Mouse (Mus musculus) CH12.LX (cell line): ENCODE data around the gene Lrig1. TPM values are rescaled to one million over a fixed set of nuclear protein-coding genes. Genes with fewer than 3 reads are reported as not detected.

ENCODE experiments used
- DNase-seq: peaks from one replicate; pipeline ENCODE4 v3.0.0-alpha.2; 2013; ENCODE audit errors: extremely low read depth
- H3K27ac ChIP-seq: 2 replicates; pipeline ENCODE4 v1.5.1; 2012; ENCODE audit warnings: low read depth, mild to moderate bottlenecking, control low read depth, moderate library complexity; ENCODE audit not compliant: insufficient read depth
- H3K27me3 ChIP-seq: replicated peaks from 2 replicates; pipeline ENCODE3; 2012; ENCODE audit warnings: inconsistent platforms
- H3K36me3 ChIP-seq, 2 experiments: replicated peaks in 1 of 2; 2 replicates each; pipeline versions ENCODE3 to v1.6.1; 2012; ENCODE audit warnings: inconsistent platforms in 1 of 2, low read length in 1 of 2, mild to moderate bottlenecking in 1 of 2, mixed read lengths in 1 of 2, moderate library complexity in 1 of 2; ENCODE audit not compliant: control insufficient read depth in 1 of 2, insufficient read depth in 1 of 2
- H3K4me1 ChIP-seq, 2 experiments: 2 replicates each; pipeline ENCODE4 v1.6.1; 2012; ENCODE audit warnings: inconsistent platforms in 1 of 2, moderate library complexity in 1 of 2; ENCODE audit not compliant: insufficient read depth in 2 of 2, control insufficient read depth in 1 of 2
- H3K4me2 ChIP-seq: 2 replicates; pipeline ENCODE4 v1.6.1; 2012; ENCODE audit warnings: low read depth, mild to moderate bottlenecking, control low read depth; ENCODE audit not compliant: poor library complexity, insufficient read depth, severe bottlenecking
- H3K4me3 ChIP-seq, 3 experiments: fragments of 150-350 bp in 1 of 3; sonication (generic) in 1 of 3; replicated peaks in 1 of 3; 2 replicates each; pipeline versions ENCODE3 to v1.5.1; 2011 to 2012; ENCODE audit warnings: low read depth in 2 of 3, low read length in 2 of 3, mild to moderate bottlenecking in 2 of 3, moderate library complexity in 2 of 3, control low read depth in 1 of 3, improper control_type of control experiment in 1 of 3, inconsistent platforms in 1 of 3, mixed read lengths in 1 of 3; ENCODE audit not compliant: poor library complexity in 1 of 3
- H3K79me2 ChIP-seq: replicated peaks from 2 replicates; pipeline ENCODE4 v1.6.1; 2012; ENCODE audit warnings: mild to moderate bottlenecking, moderate library complexity; ENCODE audit not compliant: control insufficient read depth, poor library complexity, insufficient read depth, severe bottlenecking; ENCODE audit errors: extremely low read depth
- H3K9ac ChIP-seq: 2 replicates; pipeline ENCODE4 v1.6.1; 2012; ENCODE audit warnings: low read depth, mild to moderate bottlenecking, control low read depth, moderate library complexity; ENCODE audit not compliant: insufficient read depth
- H3K9me3 ChIP-seq: replicated peaks from 2 replicates; pipeline ENCODE3; 2012; ENCODE audit warnings: low read length, inconsistent platforms, mixed read lengths
- BHLHE40 ChIP-seq: IDR thresholded peaks from 2 replicates; pipeline ENCODE4 v1.6.1; 2011; ENCODE audit warnings: mild to moderate bottlenecking, low read depth, low read length, improper control_type of control experiment
- CTCF ChIP-seq, 2 experiments: IDR thresholded peaks in 1 of 2; conservative IDR thresholded peaks in 1 of 2; 2 replicates each; pipeline ENCODE4 v1.5.1; 2011 to 2012; ENCODE audit warnings: low read depth in 2 of 2, low read length in 2 of 2, improper control_type of control experiment in 1 of 2, inconsistent platforms in 1 of 2, mild to moderate bottlenecking in 1 of 2, moderate library complexity in 1 of 2
- EP300 ChIP-seq: IDR thresholded peaks from 2 replicates; pipeline ENCODE4 v1.6.1; 2011; ENCODE audit warnings: low read length, improper control_type of control experiment
- ETS1 ChIP-seq: conservative IDR thresholded peaks from 2 replicates; pipeline ENCODE4 v1.6.1; 2012; ENCODE audit warnings: low read depth, mild to moderate bottlenecking, inconsistent platforms, low read length, improper control_type of control experiment, moderate library complexity
- IRF4 ChIP-seq: IDR thresholded peaks from 2 replicates; pipeline ENCODE4 v1.6.1; 2014; ENCODE audit warnings: low read depth, mild to moderate bottlenecking, inconsistent platforms, low read length, improper control_type of control experiment
- JUND ChIP-seq: conservative IDR thresholded peaks from 2 replicates; pipeline ENCODE4 v1.6.1; 2011; ENCODE audit warnings: low read depth, low read length, improper control_type of control experiment
- KAT2A ChIP-seq: IDR thresholded peaks from 2 replicates; pipeline ENCODE4 v1.6.1; 2012; ENCODE audit warnings: low read length, improper control_type of control experiment, inconsistent platforms; ENCODE audit not compliant: insufficient replicate concordance
- MAFK ChIP-seq: IDR thresholded peaks from 2 replicates; pipeline ENCODE4 v1.6.1; 2011; ENCODE audit warnings: low read length, improper control_type of control experiment; ENCODE audit not compliant: insufficient replicate concordance
- MAZ ChIP-seq: IDR thresholded peaks from 2 replicates; pipeline ENCODE4 v1.6.1; 2012; ENCODE audit warnings: low read depth, mild to moderate bottlenecking, inconsistent platforms, low read length, improper control_type of control experiment, moderate library complexity
- MYC ChIP-seq: IDR thresholded peaks from 2 replicates; pipeline ENCODE4 v1.6.1; 2011; ENCODE audit warnings: low read depth, mild to moderate bottlenecking, improper control_type of control experiment, low read length
- NELFE ChIP-seq: IDR thresholded peaks from 2 replicates; pipeline ENCODE4 v1.6.1; 2011; ENCODE audit warnings: low read depth, low read length, improper control_type of control experiment
- POLR2AphosphoS2 ChIP-seq: IDR thresholded peaks from 2 replicates; pipeline ENCODE4 v1.6.1; 2011; ENCODE audit warnings: low read depth, low read length, improper control_type of control experiment
- RAD21 ChIP-seq: IDR thresholded peaks from 2 replicates; pipeline ENCODE4 v1.6.1; 2011; ENCODE audit warnings: low read depth, mild to moderate bottlenecking, low read length, improper control_type of control experiment, moderate library complexity
- RCOR1 ChIP-seq: conservative IDR thresholded peaks from 2 replicates; pipeline ENCODE4 v1.6.1; 2012; ENCODE audit warnings: low read depth, mild to moderate bottlenecking, inconsistent platforms, low read length, improper control_type of control experiment
- SIN3A ChIP-seq: IDR thresholded peaks from 2 replicates; pipeline ENCODE4 v1.6.1; 2012; ENCODE audit warnings: low read length, improper control_type of control experiment, inconsistent platforms
- SMC3 ChIP-seq: IDR thresholded peaks from 2 replicates; pipeline ENCODE4 v1.6.1; 2011; ENCODE audit warnings: low read depth, low read length, improper control_type of control experiment
- TBP ChIP-seq: conservative IDR thresholded peaks from 2 replicates; pipeline ENCODE4 v1.6.1; 2011; ENCODE audit warnings: low read depth, low read length, improper control_type of control experiment
- TCF12 ChIP-seq: IDR thresholded peaks from 2 replicates; pipeline ENCODE4 v1.6.1; 2014; ENCODE audit warnings: low read depth, mild to moderate bottlenecking, inconsistent platforms, low read length, improper control_type of control experiment
- dilution Hi-C: fragments of 300-500 bp; cut with MboI; formaldehyde crosslinking; loops from 2 replicates; pipeline ENCODE4 v1.14.3; 2020; ENCODE audit warnings: low sequenced_read_pairs; ENCODE audit not compliant: extremely low pct_unique_long_range_greater_than_20kb, extremely low pct_ligation_motif_present
- in situ Hi-C: fragments of 300-500 bp; cut with MboI; formaldehyde crosslinking; loops from 3 replicates; pipeline ENCODE4 v1.14.3; 2019; ENCODE audit warnings: low sequenced_read_pairs, low pct_ligation_motif_present, low pct_unique_long_range_greater_than_20kb, mixed read lengths
- polyA plus RNA-seq: library from polyadenylated mRNA; unstranded; fragments of >175 nt; gene quantifications from 2 replicates; pipeline ENCODE4 v1.2.1, GENCODE M21; 2012; ENCODE audit warnings: low read depth; ENCODE audit not compliant: insufficient read length
- total RNA-seq, 2 experiments: library from RNA; depleted of rRNA; stranded (reverse); fragments of 300-350 nt in 1 of 2; fragments of >200 nt in 1 of 2; gene quantifications; 2 replicates each; pipeline ENCODE4 v1.2.3; 2012 to 2014

Gene Lrig1
- total and polyA plus RNA-seq, 3 experiments: 0.43 TPM; not detected in 2

GRCm38 (mm10) chr6:94594096-94594665, 105.8 kb downstream of the Lrig1 start:
- no peak overlapping the region for H3K27ac ChIP-seq
- DNase-seq: no peak
- no peak overlapping the region for H3K4me3 ChIP-seq
- in situ Hi-C loops (no loop called here), dilution Hi-C loops (no loop called here)
- H3K36me3 ChIP-seq: peaks cover 2 to 33% of the 10 kb centered on the region in 2 experiments
- no peaks in the 10 kb centered on the region for H3K9me3 ChIP-seq
- H3K4me2 ChIP-seq: no peak overlapping the region
- no peaks in the 10 kb centered on the region for H3K4me1 ChIP-seq
- no peaks in the 10 kb centered on the region for H3K79me2 ChIP-seq
- H3K9ac ChIP-seq: no peak overlapping the region
- TF ChIP-seq KAT2A: no peak
- TF ChIP-seq NELFE: no peak
- no peak for TF ChIP-seq EP300
- no peak for TF ChIP-seq MAFK
- TF ChIP-seq RAD21: no peak
- TF ChIP-seq MYC: no peak
- TF ChIP-seq BHLHE40: no peak
- no peak for TF ChIP-seq CTCF (conservative IDR thresholded peaks at IDR 0.05 in 1 of 2, IDR thresholded peaks at IDR 0.05 in 1 of 2; ENCODE audit: low read depth in 2 of 2, low read length in 2 of 2)
- TF ChIP-seq JUND: no peak
- no peaks in the 10 kb centered on the region for H3K27me3 ChIP-seq

DNA sequence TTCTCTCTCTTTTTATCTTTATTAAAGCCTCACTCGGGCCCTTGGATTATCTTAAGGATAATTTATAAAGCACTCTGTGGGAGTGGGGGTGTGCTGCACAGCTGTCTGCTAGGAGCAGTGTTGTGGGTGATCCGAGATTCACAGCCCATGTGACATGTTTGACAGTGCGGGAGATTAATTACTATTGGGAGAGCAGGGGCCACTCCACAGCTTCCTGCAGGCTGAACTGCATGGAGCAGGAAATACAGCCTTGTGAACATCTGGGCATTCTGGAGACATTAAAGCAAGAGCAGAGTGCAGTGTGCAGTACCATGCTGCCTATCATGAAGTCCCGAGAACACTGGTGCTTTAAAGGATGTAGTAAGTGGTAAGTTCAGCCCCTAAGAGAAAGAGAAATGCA, 107.2 kb downstream of the Lrig1 start:
- Histone ChIP-seq H3K27me3 (no peaks in the 10 kb centered on the region), H3K9ac (no peak overlapping the region), H3K4me2 (no peak overlapping the region), H3K36me3 (peaks cover 2 to 26% of the 10 kb centered on the region in 2 experiments), H3K4me1 (no peaks in the 10 kb centered on the region), H3K4me3 (no peak overlapping the region), H3K9me3 (peaks cover 2% of the 10 kb centered on the region), H3K79me2 (no peaks in the 10 kb centered on the region), H3K27ac (no peak overlapping the region)
- no peak for DNase-seq
- TF ChIP-seq TBP: no peak
- TF ChIP-seq MAFK: no peak
- no peak for TF ChIP-seq RAD21
- TF ChIP-seq JUND: no peak
- no peak for TF ChIP-seq SIN3A
- no peak for TF ChIP-seq SMC3
- no peak for TF ChIP-seq RCOR1
- dilution Hi-C loops: no loop called here
- in situ Hi-C loops: no loop called here

GRCm38 (mm10) chr6:94592243-94592642, 107.7 kb downstream of the Lrig1 start:
- no peaks in the 10 kb centered on the region for H3K27me3 ChIP-seq
- H3K4me1 ChIP-seq: no peaks in the 10 kb centered on the region
- peaks cover 2% of the 10 kb centered on the region for H3K9me3 ChIP-seq
- no peak overlapping the region for H3K4me3 ChIP-seq
- TF ChIP-seq POLR2AphosphoS2 (no peak), TCF12 (no peak), EP300 (no peak), IRF4 (no peak), TBP (no peak), ETS1 (no peak), MAZ (no peak)
- H3K9ac ChIP-seq: no peak overlapping the region
- no peak overlapping the region for H3K4me2 ChIP-seq
- no peaks in the 10 kb centered on the region for H3K79me2 ChIP-seq
- DNase-seq: no peak
- dilution Hi-C loops (no loop called here), in situ Hi-C loops (no loop called here)
- peaks cover 2 to 26% of the 10 kb centered on the region in 2 experiments for H3K36me3 ChIP-seq
- no peak overlapping the region for H3K27ac ChIP-seq
